Mouse (Mus musculus) brain, embryonic 14.5 days (tissue): ENCODE measurements at regions not wholly inside any gene's neighbourhood (a gene's known extent, or its start where the extent isn't known, plus 50 kb on each side); places are given as distances from the start of the nearest gene placed in this dataset.

Experiments
- CTCF ChIP-seq: fragments of 200-500 bp; IDR thresholded peaks from 2 replicates; pipeline ENCODE4 v1.5.1; 2012; ENCODE audit warnings: inconsistent platforms, mild to moderate bottlenecking, moderate library complexity, borderline replicate concordance; ENCODE audit not compliant: insufficient read depth, insufficient read length; ENCODE audit errors: extremely low read depth
- POLR2A ChIP-seq: fragments of 200-500 bp; IDR thresholded peaks from 2 replicates; pipeline ENCODE4 v1.6.1; 2012; ENCODE audit warnings: mild to moderate bottlenecking, inconsistent platforms, borderline replicate concordance; ENCODE audit not compliant: poor library complexity, insufficient read depth, insufficient read length, severe bottlenecking; ENCODE audit errors: extremely low read depth

- TF ChIP-seq POLR2A: no peak
- TF ChIP-seq CTCF: no peak
These were observed 317.4 kb upstream of the Btbd3 start for GRCm38 (mm10) chr2:137938831-137939480.
